Mouse (Mus musculus): ENCODE data around the gene Insig1. TPM values are rescaled to one million over a fixed set of nuclear protein-coding genes. Genes with fewer than 3 reads are reported as not detected.

Insig1 gene
- total RNA-seq (2021): 10 to 100 TPM; 66.4 to 98.6 TPM

- intact Hi-C loops (cut with DNase I): loop anchor here (5.0 to 10.0 kb wide), 2 partner anchors 226 to 279 kb away; partner anchors contain the start of genes Htr5a and Paxip1
Observed at GRCm38 (mm10) chr5:28070828-28071455, at the start of gene Insig1. TSS of gene Insig1 (plus strand) at chr5:28071363.

GRCm38 (mm10) chr5:28023452-28023851 lies 47.7 kb upstream of the Insig1 start:
- intact Hi-C loops (cut with DNase I): no loop called here

More at GRCm38 (mm10) chr5:28070828-28071455, at the start of gene Insig1:
- DNase-seq (ENCODE audit: low spot score in 2 of 2): peak; percentile 98 to 100

GRCm38 (mm10) chr5:28031577-28032236 lies 39.5 kb upstream of the Insig1 start:
- no peak for DNase-seq (ENCODE audit: low spot score in 2 of 2)
- intact Hi-C loops (cut with DNase I): no loop called here

More at GRCm38 (mm10) chr5:28023452-28023851, 47.7 kb upstream of the Insig1 start:
- no peak for DNase-seq (ENCODE audit: low spot score in 2 of 2)

- intact Hi-C loops (cut with DNase I): no loop called here
Observed at GRCm38 (mm10) chr5:28032866-28033265, 38.3 kb upstream of the Insig1 start.

GRCm38 (mm10) chr5:28033281-28033680 lies 37.9 kb upstream of the Insig1 start:
- DNase-seq (ENCODE audit: low spot score in 2 of 2): no peak
- intact Hi-C loops (cut with DNase I): no loop called here

More at GRCm38 (mm10) chr5:28032866-28033265, 38.3 kb upstream of the Insig1 start:
- no peak for DNase-seq (ENCODE audit: low spot score in 2 of 2)

- intact Hi-C loops (cut with DNase I): no loop called here
- no peak for DNase-seq (ENCODE audit: low spot score in 2 of 2)
Observed at GRCm38 (mm10) chr5:28033826-28034225, 37.3 kb upstream of the Insig1 start.

GRCm38 (mm10) chr5:28036011-28036410 lies 35.2 kb upstream of the Insig1 start:
- DNase-seq (ENCODE audit: low spot score in 2 of 2): no peak
- intact Hi-C loops (cut with DNase I): no loop called here

- DNase-seq (ENCODE audit: low spot score in 2 of 2): no peak
- intact Hi-C loops (cut with DNase I): no loop called here
Observed at GRCm38 (mm10) chr5:28036518-28036917, 34.6 kb upstream of the Insig1 start.

- intact Hi-C loops (cut with DNase I): no loop called here
- DNase-seq (ENCODE audit: low spot score in 2 of 2): no peak
Observed at GRCm38 (mm10) chr5:28037172-28037591, 34.0 kb upstream of the Insig1 start.

- intact Hi-C loops (cut with DNase I): no loop called here
Observed at GRCm38 (mm10) chr5:28037639-28038038, 33.5 kb upstream of the Insig1 start.

GRCm38 (mm10) chr5:28038115-28038514 lies 33.0 kb upstream of the Insig1 start:
- intact Hi-C loops (cut with DNase I): no loop called here

More at GRCm38 (mm10) chr5:28037639-28038038, 33.5 kb upstream of the Insig1 start:
- no peak for DNase-seq (ENCODE audit: low spot score in 2 of 2)

GRCm38 (mm10) chr5:28039746-28040655 lies 31.2 kb upstream of the Insig1 start:
- intact Hi-C loops (cut with DNase I): no loop called here
- no peak for DNase-seq (ENCODE audit: low spot score in 2 of 2)

More at GRCm38 (mm10) chr5:28038115-28038514, 33.0 kb upstream of the Insig1 start:
- DNase-seq (ENCODE audit: low spot score in 2 of 2): no peak

GRCm38 (mm10) chr5:28040726-28041125 lies 30.4 kb upstream of the Insig1 start:
- DNase-seq (ENCODE audit: low spot score in 2 of 2): no peak
- intact Hi-C loops (cut with DNase I): no loop called here

GRCm38 (mm10) chr5:28042021-28042420 lies 29.1 kb upstream of the Insig1 start:
- no peak for DNase-seq (ENCODE audit: low spot score in 2 of 2)
- intact Hi-C loops (cut with DNase I): no loop called here

- DNase-seq (ENCODE audit: low spot score in 2 of 2): no peak
- intact Hi-C loops (cut with DNase I): no loop called here
Observed at GRCm38 (mm10) chr5:28042779-28043178, 28.4 kb upstream of the Insig1 start.

GRCm38 (mm10) chr5:28043386-28043785 lies 27.8 kb upstream of the Insig1 start:
- DNase-seq (ENCODE audit: low spot score in 2 of 2): no peak
- intact Hi-C loops (cut with DNase I): no loop called here

GRCm38 (mm10) chr5:28046966-28047365 lies 24.2 kb upstream of the Insig1 start:
- intact Hi-C loops (cut with DNase I): no loop called here
- no peak for DNase-seq (ENCODE audit: low spot score in 2 of 2)

GRCm38 (mm10) chr5:28047961-28048360 lies 23.2 kb upstream of the Insig1 start:
- no peak for DNase-seq (ENCODE audit: low spot score in 2 of 2)
- intact Hi-C loops (cut with DNase I): no loop called here

- DNase-seq (ENCODE audit: low spot score in 2 of 2): no peak
- intact Hi-C loops (cut with DNase I): no loop called here
Observed at GRCm38 (mm10) chr5:28055450-28055849, 15.7 kb upstream of the Insig1 start.

- DNase-seq (ENCODE audit: low spot score in 2 of 2): no peak
- intact Hi-C loops (cut with DNase I): no loop called here
Observed at GRCm38 (mm10) chr5:28056877-28057276, 14.3 kb upstream of the Insig1 start.
